Mouse (Mus musculus) frontal cortex, postnatal 14 days (tissue): ENCODE measurements around the gene Trim15.

Experiments
- DNase-seq, 2 experiments: peaks; one replicate each; pipeline ENCODE4 v3.0.0; 2022; ENCODE audit warnings: low spot score in 2 of 2

Gene Trim15

DNA sequence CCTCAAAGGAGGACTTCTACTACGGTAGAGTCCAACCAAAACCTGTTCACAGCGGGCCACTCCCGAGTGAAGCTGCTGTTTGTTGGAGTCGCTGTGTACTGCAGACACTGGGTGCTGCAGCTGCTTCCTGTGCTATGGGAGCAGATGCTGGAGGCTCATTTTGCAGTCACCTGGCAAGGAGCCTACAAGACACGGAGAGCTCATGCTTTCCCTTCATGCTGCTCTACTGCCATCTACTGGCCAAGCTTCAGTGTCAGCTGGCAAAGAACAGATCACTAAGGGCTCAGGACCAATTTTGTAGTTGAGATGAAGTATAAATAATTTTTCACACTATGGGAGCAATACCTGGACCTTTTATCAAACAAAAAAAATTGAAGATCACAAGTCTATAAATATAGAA is 41.0 kb downstream of the Trim15 start:
- peak; percentile 78 to 81 for DNase-seq

DNA sequence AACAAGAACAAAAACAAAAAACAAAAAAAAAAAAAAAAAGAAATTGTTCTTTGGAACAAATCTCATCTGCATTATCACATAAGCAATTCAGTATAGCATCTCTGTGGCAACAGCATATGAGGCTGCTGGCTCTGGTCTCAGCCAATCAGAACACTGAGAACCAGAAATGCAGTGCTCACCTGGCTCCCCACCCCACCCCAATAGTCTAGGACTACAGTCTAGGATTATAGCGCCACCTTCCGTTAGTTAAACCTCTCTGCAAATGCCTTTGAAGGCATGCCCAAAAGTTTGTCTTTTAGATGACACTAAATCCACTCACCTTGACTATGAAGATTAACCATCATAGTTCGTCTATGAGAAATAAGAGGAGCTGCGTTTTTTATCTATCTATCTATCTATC is 41.5 kb downstream of the Trim15 start:
- DNase-seq, result no peak

DNA sequence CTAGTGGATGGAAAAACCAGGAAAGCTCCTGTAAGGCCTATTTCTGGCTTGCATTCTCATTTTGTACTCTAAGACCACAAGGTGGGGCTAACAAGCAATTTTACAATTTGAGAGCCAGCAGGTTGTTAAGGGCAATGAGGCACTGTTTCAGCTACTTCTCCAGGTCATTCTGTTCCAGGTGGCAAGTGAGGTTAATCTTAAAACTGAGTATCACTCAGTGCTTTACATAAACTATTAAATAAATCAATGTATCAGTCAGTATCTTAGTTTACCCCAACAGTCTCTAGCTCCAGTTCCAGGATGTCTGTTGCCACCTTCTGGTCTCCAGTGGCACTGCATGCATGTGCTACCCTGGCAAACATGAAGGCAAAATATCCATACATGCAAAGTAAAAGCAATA is 43.0 kb downstream of the Trim15 start:
- DNase-seq, result peak in 1 of 2 experiments; percentile 28

DNA sequence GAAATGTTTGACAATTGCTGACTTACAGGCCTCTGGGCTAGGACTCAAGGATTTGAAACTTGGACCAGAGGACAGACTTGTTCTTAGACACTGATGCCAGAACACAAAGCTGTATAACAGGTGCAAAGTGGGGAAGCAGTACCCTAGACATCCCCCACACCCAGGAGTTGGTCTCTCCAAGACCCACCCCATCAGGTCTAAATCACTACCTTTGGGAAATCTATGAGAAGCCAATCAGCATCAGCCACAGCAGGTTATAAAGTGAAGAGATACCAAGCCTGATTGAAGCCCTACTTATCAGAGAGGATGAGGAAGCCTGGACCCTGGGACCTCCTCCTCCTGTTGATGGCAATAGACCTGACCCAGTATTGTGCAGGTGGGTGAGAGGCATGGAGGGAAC is 55.1 kb downstream of the Trim15 start, which contains the start of gene H2-M10.6:
H2-M10.6 (plus strand) TSS at position 301 of the 400 bp plus-strand sequence.
- DNase-seq, result no peak
